Mouse (Mus musculus) testis, adult 2 months (tissue): ENCODE results near the gene Rasgef1b. TPM values are rescaled to one million over a fixed set of nuclear protein-coding genes. Genes with fewer than 3 reads are reported as not detected.

Experiments used
- H3K27ac ChIP-seq: fragments of 200-500 bp; 2 replicates; pipeline ENCODE4 v1.5.1; 2012; ENCODE audit warnings: low read depth, low read length; ENCODE audit not compliant: control insufficient read depth, insufficient read depth
- H3K27me3 ChIP-seq: fragments of 200-500 bp; 2 replicates; pipeline ENCODE4 v1.6.1; 2012; ENCODE audit warnings: mild to moderate bottlenecking, low read length, moderate library complexity; ENCODE audit not compliant: control insufficient read depth, insufficient read depth
- H3K36me3 ChIP-seq: fragments of 200-500 bp; 2 replicates; pipeline ENCODE4 v1.6.1; 2012; ENCODE audit warnings: mild to moderate bottlenecking, low read length; ENCODE audit not compliant: control insufficient read depth, insufficient read depth
- H3K4me1 ChIP-seq: fragments of 200-500 bp; 2 replicates; pipeline ENCODE4 v1.6.1; 2012; ENCODE audit warnings: low read length; ENCODE audit not compliant: control insufficient read depth, insufficient read depth
- H3K4me3 ChIP-seq: fragments of 200-500 bp; 2 replicates; pipeline ENCODE4 v1.5.1; 2012; ENCODE audit warnings: low read depth, mild to moderate bottlenecking, low read length, moderate library complexity, mixed read lengths; ENCODE audit not compliant: control insufficient read depth
- CTCF ChIP-seq: fragments of 200-500 bp; IDR thresholded peaks from 2 replicates; pipeline ENCODE4 v1.5.1; 2012; ENCODE audit warnings: low read depth, mild to moderate bottlenecking, inconsistent platforms, low read length, moderate library complexity; ENCODE audit not compliant: control insufficient read depth, insufficient read depth, insufficient replicate concordance
- POLR2A ChIP-seq: fragments of 200-500 bp; IDR thresholded peaks from 2 replicates; pipeline ENCODE4 v1.6.1; 2012; ENCODE audit warnings: low read depth, mild to moderate bottlenecking, inconsistent platforms, low read length, moderate library complexity; ENCODE audit not compliant: control insufficient read depth
- polyA plus RNA-seq: library from polyadenylated mRNA; depleted of rRNA; stranded (reverse); fragments of >200 nt; gene quantifications from 2 replicates; pipeline ENCODE4 v1.2.3, GENCODE M21; 2012

The Rasgef1b gene
- polyA plus RNA-seq, 1 experiment = 3.2 TPM

- H3K27me3 ChIP-seq = no peaks in the 10 kb centered on the region; the same call in 1 of the 2 replicates
- TF ChIP-seq CTCF (no peak), POLR2A (no peak)
- no peak overlapping the region for H3K27ac ChIP-seq
- no peaks in the 10 kb centered on the region for H3K36me3 ChIP-seq
- no peak overlapping the region for H3K4me3 ChIP-seq
- H3K4me1 ChIP-seq = peaks cover 9% of the 10 kb centered on the region
Measured at GRCm38 (mm10) chr5:99419872-99420271, 309.0 kb downstream of the Rasgef1b start.

DNA sequence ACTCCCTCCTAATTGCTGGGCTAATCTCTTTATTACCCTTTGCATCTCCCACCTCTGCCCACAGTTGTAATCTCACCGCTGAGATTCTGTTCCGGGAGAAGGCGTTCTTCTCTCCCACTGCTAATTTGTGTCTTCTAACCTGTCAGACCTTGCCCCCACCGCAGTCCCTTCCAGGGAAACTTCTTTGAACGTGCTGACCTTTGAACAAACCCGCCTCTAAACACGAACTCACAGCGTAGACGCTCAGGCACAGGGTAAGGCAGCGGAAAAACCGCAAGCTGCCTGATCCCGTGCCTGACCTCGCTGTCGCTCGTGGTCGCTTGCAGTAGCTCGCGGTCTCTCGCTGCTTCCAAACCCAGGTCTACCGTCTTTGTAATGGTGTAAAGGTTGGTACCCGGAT lies 312.0 kb downstream of the Rasgef1b start:
- Histone ChIP-seq H3K27ac (no peak overlapping the region), H3K27me3 (no peaks in the 10 kb centered on the region; the same call in 1 of the 2 replicates), H3K4me1 (peaks cover 9% of the 10 kb centered on the region), H3K4me3 (0 out of 2 replicates have a peak overlapping the region, but pooled peaks have one; percentile 3), H3K36me3 (no peaks in the 10 kb centered on the region)
- TF ChIP-seq CTCF (no peak), POLR2A (no peak)

DNA sequence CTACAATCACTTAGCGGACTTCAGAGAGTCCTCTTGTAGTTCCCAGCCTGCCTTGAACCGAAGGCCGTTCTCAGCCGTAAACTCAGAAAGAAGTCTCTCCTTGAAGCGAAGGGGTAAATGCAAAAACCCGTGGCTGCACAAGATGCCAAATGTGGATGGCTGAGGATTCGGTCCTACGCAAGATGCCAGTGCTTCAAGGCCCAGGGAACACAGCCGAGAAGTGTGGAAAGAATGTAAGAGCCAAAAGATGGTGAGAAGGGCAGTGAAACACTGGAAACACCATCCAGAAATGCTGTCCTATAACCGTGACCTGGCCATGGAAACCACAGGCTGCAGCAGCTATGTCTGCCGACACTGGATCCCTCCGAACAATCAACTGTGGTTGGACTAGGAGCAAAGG lies 313.2 kb downstream of the Rasgef1b start:
- Histone ChIP-seq H3K36me3 (no peaks in the 10 kb centered on the region), H3K27ac (no peak overlapping the region), H3K4me1 (peaks cover 9% of the 10 kb centered on the region), H3K27me3 (no peaks in the 10 kb centered on the region; the same call in 1 of the 2 replicates), H3K4me3 (no peak overlapping the region)
- no peak for TF ChIP-seq POLR2A

GRCm38 (mm10) chr5:99415049-99415448 lies 313.8 kb downstream of the Rasgef1b start:
- Histone ChIP-seq H3K4me1 (peaks cover 9% of the 10 kb centered on the region), H3K4me3 (no peak overlapping the region), H3K27ac (no peak overlapping the region), H3K27me3 (no peaks in the 10 kb centered on the region; the same call in 1 of the 2 replicates), H3K36me3 (no peaks in the 10 kb centered on the region)
- no peak for TF ChIP-seq CTCF
- no peak for TF ChIP-seq POLR2A

GRCm38 (mm10) chr5:99414293-99414692 lies 314.6 kb downstream of the Rasgef1b start:
- Histone ChIP-seq H3K4me1 (peaks cover 9% of the 10 kb centered on the region), H3K36me3 (no peaks in the 10 kb centered on the region), H3K27me3 (no peaks in the 10 kb centered on the region; the same call in 1 of the 2 replicates), H3K27ac (no peak overlapping the region), H3K4me3 (no peak overlapping the region)
- TF ChIP-seq POLR2A (no peak), CTCF (no peak)

DNA sequence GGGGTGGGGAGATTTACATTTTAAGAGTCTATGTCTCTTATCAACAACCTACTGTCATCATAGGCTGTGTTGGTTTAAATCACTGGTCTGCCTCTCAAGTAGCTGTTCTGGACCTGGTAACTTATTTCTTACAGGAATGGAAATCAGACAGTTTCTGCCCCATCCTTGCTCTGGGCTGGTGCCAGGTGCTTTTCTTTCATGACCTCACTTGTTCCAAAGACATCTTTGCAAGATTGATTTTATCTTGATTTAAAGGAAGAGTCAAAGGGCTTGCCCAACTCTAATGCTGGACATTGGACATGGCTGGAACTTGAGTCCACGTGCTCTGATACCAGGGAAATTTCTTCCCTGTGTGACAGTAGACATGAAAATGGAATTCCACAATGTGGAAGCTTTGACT lies 315.0 kb downstream of the Rasgef1b start:
- Histone ChIP-seq H3K36me3 (no peaks in the 10 kb centered on the region), H3K4me1 (peaks cover 9% of the 10 kb centered on the region), H3K4me3 (no peak overlapping the region), H3K27me3 (no peaks in the 10 kb centered on the region; the same call in 1 of the 2 replicates), H3K27ac (no peak overlapping the region)
- TF ChIP-seq CTCF = no peak
- no peak for TF ChIP-seq POLR2A

DNA sequence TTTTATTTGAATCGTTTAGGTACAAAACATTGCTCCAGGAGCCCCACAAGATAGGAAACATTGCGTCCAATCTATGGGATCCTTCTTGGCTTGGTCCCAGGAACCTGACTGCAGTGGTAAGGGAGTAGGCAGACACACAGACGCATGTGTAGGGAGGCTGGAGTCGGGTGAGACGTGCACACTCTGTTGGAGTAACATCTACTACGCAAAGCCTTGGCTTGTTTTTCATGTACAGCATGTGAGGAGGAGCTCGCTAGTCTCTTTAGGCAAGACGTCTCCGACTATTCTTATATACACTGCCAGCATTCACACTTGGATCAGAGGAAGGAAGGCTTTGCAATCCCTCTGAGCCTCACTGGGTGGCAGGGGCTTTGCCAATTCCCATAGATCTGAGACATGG lies 315.5 kb downstream of the Rasgef1b start:
- Histone ChIP-seq H3K4me3 (no peak overlapping the region), H3K27me3 (no peaks in the 10 kb centered on the region; the same call in 1 of the 2 replicates), H3K36me3 (no peaks in the 10 kb centered on the region), H3K4me1 (peaks cover 9% of the 10 kb centered on the region), H3K27ac (no peak overlapping the region)
- no peak for TF ChIP-seq POLR2A
- no peak for TF ChIP-seq CTCF
